Mouse (Mus musculus) Muller cell, postnatal 12 days (primary cell): ENCODE measurements at regions not wholly inside any gene's neighbourhood (a gene's known extent, or its start where the extent isn't known, plus 50 kb on each side); places are given as distances from the start of the nearest gene placed in this dataset.

Experiments
- DNase-seq: peaks from one replicate; pipeline ENCODE4 v3.0.0-alpha.2; 2015; ENCODE audit errors: inconsistent ontology term

- DNase-seq, result no peak
Observed at GRCm38 (mm10) chr15:56820977-56821579, 656.3 kb downstream of the Slc22a22 start.

GRCm38 (mm10) chr15:56820256-56820976 is 657.0 kb downstream of the Slc22a22 start:
- DNase-seq, result peak; percentile 26

DNA sequence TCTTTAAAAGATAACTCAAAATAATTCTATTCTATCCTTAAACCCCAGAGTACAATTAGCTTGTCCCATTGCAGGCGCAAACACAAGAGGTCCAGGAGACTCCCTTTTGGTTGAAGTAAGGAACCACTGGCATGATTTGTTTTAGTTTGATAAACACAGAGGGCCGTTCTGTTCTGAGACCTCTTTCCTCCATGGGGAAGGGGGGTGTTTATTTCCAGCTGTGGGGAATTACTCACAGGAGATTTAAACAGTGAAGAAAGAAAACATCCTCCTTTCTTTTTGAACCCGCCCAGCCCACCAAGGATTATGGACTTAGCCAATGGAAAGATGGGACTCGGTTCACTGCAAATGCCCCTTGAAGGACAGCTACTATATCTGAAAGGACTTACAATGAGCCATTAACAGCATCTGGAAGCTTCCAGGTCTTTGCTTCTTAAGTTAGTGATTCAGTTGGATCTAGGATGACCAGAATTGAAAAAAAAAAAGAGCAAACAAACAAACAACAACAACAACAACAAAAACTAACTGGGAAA is 659.2 kb downstream of the Slc22a22 start:
- no peak for DNase-seq

GRCm38 (mm10) chr15:56817204-56818157 is 659.9 kb downstream of the Slc22a22 start:
- DNase-seq, result peak; percentile 25

DNA sequence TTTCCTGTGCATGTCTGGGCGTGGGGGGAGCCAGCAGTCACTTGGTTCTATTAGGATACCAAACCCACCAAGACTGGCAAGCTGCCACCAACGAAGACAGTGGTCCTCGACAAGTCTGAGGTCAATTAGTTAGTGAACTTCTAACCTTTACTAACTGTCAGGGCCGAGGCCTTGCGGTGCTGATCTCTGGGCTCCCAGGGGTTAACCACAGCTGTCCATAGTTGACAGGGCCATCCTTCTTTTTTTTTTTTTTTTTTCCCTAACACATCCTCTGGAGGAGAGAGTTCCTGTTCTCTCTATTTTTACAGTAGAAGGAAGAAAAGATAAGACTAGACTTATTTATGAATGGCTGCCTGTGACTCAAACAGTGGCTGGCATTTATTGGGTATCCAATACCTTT is 663.5 kb downstream of the Slc22a22 start:
- DNase-seq, result no peak

DNA sequence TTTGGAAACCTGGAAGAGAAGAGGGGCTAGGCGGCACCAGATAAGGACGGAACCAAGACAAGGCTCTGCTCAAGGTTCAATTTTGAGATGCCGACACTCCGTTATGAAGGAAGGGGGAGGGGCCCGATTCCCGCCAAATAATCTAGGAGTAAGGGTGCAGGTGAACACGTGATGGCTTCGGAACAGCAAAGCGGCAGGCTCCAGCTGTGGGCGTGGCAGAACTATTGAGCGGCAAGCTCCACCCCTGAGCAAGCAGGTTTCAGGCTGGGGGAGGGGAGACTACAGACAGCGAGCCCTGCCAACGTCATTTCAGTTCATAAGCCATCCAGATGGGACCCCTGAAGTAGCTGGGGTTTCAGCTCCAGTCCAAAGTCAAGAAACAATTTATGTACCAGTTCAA is 667.3 kb downstream of the Slc22a22 start:
- DNase-seq, result no peak

- no peak for DNase-seq
Observed at GRCm38 (mm10) chr15:56807611-56808010, 669.8 kb downstream of the Slc22a22 start.

DNA sequence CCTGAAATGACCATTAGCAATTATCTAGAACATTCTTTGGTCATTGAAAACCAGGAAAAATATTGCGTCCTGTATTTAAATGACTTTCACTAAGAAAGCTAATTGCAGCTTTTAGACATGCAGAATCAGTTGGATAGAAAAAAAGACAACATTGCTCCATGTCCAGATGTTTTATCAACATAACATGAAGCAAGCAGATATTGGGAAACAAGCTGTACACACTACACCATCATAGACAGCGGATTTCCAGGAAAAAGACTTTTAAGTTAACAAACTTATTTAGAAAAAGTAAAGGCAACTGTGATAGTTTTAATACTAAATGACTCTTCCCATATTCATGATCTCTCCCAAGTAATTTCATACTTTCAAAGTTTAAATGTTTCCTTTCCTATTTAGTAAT is 675.5 kb downstream of the Slc22a22 start:
- no peak for DNase-seq

DNA sequence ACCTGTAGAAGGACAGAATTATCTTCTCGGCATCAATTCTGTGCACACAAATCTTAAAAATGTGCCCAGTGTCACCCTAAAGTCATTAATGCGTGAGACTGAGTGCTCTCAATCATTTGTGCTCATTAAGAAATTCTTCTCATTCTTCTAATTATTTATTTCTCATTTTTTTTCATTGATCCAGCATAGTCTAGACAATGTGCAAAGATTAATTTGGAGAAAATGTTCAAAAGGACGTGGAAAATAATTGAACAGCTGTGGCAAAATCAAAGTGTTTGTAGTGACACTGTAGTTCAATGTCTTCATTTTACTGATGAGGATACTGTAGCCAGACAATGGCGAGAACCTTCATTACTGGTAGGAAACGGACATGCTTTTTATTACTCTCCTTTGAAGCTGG is 702.0 kb downstream of the Slc22a22 start:
- peak; percentile 98 for DNase-seq

GRCm38 (mm10) chr15:56774648-56775393 is 702.6 kb downstream of the Slc22a22 start:
- peak; percentile 52 for DNase-seq

DNA sequence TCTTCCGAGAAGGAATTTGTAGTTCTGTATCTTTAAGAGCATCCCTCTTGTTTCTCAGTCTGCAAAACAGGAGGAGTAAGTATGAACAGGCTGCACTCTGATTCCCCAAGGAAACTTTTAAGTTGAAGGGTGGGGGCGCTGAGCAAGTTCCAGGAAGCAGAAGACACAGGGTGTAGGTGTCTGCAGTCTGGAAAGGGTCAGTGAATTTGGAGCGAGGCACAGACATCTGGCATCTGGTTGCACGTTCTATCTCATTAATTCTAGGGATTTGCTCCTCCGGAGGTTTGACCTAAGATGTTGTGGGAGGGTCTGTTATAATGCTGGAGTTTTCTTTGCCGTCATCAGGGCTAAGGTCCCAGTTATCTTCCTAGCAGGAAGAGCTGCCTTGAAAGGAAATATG is 711.1 kb downstream of the Slc22a22 start:
- no peak for DNase-seq

- DNase-seq, result peak; percentile 78
Observed at GRCm38 (mm10) chr15:56764957-56765482, 712.4 kb downstream of the Slc22a22 start.

DNA sequence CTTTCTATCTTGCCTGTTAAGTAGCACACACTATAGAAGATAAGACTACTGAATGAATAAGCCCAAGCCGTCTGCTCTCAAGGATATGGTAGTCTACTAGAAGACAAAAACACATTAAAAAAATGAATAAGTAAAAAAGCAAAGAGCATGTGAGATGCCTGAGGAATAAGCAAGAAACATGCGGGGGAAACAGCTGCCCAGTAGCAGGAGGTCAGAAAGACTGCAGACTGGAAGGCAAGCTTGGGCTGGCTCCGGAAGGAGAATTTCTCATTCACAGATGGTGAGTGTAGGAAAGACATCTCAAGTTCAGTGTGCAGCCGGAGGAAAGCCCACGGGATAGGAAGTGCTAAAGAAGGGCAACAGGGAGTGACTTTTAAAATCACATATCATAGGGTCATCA is 713.4 kb downstream of the Slc22a22 start:
- DNase-seq, result no peak

DNA sequence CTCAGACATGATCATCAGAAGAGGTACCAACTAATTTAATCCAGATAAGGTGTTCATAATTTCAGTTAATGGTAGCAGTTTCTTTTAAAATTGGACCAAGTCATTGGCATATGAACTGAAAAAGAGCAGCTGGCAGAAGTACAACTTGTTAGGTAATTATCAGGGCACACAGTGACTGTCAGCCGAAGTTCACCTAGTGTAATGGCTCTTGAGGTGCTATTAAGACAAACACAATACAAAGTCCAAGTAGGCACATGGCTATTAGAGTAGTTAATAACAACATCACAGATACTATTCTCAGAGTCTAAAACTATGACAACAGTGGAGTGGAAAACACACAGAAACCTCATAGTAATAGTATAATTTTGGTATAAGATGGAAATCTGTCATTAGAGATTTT is 730.7 kb downstream of the Slc22a22 start:
- DNase-seq, result no peak

DNA sequence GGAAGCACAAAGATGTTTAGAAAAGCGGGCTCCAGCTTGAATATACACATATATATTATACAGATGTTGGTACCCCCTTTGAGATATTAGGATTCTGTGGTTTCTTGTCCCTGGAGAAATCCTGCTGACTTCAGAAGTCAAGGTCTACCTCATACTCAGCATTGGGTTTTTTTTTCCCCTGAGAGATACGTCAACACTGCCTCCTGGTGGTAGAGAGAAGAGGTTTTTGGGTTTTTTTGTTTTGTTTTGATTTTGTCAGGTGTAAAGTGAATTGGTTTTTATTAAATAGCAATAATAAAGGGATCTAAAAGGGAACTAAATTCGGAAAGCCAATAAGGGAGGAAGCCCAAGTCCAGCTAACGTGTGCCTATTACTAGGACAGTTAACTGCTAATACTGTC is 732.5 kb downstream of the Slc22a22 start:
- no peak for DNase-seq
